Mouse (Mus musculus): ENCODE measurements around the gene Selenop.
"Not testable (repeated sequence)": the region's sequence is repeated elsewhere in the genome, so short reads cannot be mapped to it uniquely, and the experiment has no call there.

The Selenop gene

GRCm38 (mm10) chr15:3268247-3268646, at the start of gene Selenop:
Gene Selenop, plus strand, starts transcription at chr15:3268547.
- no peak for DNase-seq

- not testable (repeated sequence) for DNase-seq
These were observed 49.7 kb upstream of the Selenop start for GRCm38 (mm10) chr15:3218668-3219067.

DNA sequence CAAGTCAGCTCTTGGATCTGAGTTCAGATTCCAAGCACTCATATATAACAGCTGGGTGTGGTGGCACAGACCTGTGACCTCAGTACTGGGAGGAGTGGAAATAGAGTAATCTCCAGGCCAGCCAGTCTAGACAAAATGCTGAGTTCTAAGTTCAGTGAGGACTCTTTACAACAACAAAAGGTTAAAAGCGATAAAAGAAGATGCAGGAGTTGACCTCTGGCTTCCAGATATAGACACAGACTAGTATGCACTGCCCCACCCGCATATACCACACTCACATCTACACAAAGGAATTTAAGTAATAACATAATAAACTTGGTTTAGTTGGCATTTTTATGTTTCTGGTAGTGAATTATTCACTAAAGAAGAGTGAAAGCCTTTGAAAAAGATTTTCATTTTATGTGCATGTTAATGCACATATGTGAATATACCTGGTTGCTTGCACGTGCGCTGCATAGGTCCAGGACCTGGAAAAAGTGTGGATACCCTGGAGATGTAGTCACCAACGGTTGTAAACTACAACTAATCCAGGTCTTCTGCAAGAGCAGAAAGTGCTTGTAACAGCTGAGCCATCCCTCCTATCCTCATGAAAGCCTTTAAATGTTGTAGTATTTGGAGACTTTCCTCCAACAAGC, 45.4 kb upstream of the Selenop start:
- DNase-seq = no peak

GRCm38 (mm10) chr15:3226573-3226972, 41.8 kb upstream of the Selenop start:
- no peak for DNase-seq

- DNase-seq = no peak
These were observed 40.2 kb upstream of the Selenop start for GRCm38 (mm10) chr15:3228185-3228584.

DNA sequence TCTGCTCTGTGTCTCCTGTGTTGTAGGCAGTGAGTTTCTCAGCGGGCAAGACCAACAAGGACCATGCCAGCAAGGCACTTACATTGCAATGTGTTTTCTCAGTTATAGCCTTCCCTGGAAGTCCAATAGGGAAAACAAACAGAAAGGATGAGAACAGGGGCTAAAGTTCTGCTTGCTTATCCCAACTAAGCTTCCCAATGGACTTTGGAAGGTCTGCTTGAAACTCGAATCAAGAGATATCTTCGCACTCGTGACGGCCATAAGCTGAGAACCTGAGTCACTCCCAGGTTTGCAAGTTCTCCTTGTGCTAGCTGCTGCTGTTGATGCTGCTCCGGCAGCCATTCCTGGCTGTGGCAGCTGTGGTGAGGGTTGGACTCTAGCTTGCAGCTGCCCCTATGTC, 39.4 kb upstream of the Selenop start:
- no peak for DNase-seq

DNA sequence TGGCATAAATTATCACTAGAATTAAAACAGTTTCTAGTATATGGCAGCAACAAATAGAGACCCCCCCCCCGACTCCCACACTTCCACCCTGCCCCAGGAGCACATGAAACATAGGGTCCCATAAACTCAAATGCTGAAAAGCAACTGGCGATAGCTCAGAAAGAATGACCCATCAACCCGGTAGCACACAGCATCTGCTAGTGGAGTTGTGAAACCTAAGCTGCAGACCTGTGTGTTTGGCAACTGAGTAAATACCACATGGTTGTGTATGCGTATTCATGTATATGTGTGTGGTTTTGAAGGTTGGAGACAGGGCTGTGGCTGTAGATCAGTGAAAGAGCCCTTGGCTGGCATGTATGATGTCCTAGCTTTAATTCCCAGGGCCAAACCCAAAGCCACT, 37.3 kb upstream of the Selenop start:
- DNase-seq = no peak

DNA sequence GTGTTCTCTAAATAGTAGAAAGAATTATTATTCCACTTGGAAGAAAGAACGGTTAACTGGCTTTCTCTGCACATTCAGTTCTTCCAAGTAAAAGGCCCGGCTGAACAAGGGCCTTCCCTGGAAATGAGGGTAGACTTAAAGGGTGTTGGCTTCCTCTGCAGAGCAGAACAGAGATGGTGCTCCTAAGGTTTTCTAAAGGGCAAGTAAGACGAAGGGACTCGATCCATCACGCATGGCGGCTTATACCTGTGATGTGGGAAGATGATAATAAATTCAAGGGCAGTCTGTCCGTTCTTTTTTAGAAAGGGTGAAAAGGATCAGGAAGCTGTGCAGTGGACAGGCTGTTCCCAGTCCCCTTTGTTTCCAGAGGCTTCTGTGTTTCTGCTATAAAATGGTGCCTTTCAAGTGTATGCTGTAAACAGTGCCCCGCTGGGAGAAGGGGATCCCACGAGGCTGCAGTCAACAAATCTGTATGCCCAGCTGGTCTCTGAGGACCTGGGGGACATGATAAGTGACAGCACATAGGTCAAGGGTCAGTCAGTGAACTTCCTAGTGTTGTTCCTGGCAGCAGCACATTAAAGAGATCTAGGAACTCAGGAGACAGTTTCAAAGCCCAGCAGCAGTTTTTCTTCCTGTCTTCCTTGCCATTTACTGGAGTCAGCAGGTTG, 36.0 kb upstream of the Selenop start:
- DNase-seq = no peak

- no peak for DNase-seq
These were observed 34.4 kb upstream of the Selenop start for GRCm38 (mm10) chr15:3233837-3234551.

DNA sequence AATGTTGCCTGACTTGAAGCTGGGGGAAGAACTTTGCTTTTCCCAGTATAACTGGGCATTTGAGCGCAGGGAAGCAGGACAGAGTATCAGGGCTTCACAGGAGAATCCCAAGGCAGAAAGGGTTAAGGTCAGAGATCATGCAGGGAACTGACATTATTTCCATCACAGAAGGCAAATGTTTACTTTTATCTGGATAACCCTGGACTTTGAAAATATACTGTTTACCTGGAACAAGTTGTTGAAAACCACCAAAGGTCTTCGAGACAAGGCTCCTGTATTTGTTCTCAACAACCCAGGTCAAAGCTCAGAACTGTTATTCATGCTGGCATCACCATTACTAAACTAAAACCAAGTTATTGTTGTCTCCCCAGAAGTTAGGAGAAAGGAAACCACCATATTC, 32.0 kb upstream of the Selenop start:
- DNase-seq = no peak

DNA sequence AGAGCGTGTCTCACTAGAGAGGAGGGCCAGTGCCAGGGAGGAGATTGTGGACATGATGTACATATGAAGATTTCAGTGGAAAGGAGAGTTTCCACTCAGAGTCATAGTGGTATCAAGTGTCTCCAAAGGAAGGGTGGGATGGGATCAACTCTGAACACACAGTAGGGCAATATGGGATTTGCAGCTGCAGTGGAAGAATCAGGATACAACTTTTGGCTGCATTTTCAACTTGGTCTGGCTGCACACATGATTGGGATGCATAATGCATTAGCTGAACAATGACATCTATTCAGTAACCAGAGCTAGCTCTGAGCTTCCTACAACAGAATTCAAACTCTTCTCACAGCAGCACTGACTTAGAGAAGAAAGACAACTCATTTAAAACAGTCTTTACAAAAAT, 30.4 kb upstream of the Selenop start:
- DNase-seq = no peak

GRCm38 (mm10) chr15:3245036-3245435, 23.3 kb upstream of the Selenop start:
- not testable (repeated sequence) for DNase-seq

- no peak for DNase-seq
These were observed 17.7 kb upstream of the Selenop start for GRCm38 (mm10) chr15:3250620-3251019.

GRCm38 (mm10) chr15:3251031-3251717, 17.2 kb upstream of the Selenop start:
- DNase-seq = no peak

DNA sequence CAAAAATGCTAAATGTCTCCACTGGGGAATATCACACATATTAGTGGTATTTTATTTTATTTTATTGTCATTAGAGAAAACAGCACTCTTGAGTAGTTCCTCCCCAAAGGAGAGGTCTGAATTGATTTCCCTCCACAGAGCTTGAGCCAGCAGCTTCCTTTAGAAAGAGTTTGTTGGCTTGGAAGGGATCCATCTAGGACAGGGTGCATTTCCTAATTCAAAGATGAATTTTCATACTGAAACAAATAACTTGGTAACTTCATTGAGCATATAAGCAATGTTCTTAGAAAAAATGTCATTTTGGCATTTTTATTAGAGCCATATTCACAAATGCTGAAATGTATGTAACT, 16.7 kb upstream of the Selenop start:
- DNase-seq = no peak

DNA sequence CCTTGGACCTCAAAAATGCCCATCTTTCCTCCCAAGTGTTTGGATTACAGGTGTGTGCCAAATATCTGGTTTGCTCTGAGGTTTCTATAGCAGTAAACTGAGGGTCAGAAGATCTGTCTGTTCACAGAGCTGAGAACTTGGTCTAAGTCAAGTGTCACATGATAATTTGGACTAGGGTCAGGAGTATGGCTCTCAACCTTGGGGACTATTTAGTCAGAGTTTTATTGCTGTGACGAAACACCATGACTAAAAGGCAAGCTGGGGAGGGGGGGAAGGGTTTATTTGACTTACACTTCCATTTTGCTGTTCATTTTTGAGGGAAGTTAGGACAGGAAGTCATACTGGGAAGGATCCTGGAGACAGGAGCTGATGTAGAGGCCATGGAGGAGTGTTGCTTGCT, 9.3 kb upstream of the Selenop start:
- DNase-seq = no peak

DNA sequence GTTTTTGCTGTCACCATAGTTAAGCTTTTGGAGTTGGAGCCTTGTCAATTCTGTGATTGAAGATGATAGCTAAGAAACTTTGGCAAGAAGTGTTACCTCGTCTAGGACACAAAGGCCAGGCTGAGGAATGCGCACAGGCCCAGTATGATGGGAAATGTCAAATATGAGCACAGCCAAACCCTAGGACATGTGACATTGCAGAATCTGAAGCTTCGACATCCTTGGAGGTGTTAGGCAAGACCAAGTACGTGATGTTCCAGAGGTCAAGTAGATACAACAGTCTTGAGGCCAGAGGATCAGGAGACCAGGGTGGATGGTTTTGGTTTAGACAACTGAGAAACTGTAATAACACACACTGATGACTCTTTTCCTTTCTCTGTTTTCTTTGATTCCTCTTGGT, 8.0 kb upstream of the Selenop start:
- DNase-seq = no peak

GRCm38 (mm10) chr15:3262883-3263282, 5.5 kb upstream of the Selenop start:
- DNase-seq = no peak

- DNase-seq = no peak
These were observed 4.1 kb upstream of the Selenop start for GRCm38 (mm10) chr15:3264293-3264692.

GRCm38 (mm10) chr15:3264828-3265227, 3.5 kb upstream of the Selenop start:
- DNase-seq = no peak

DNA sequence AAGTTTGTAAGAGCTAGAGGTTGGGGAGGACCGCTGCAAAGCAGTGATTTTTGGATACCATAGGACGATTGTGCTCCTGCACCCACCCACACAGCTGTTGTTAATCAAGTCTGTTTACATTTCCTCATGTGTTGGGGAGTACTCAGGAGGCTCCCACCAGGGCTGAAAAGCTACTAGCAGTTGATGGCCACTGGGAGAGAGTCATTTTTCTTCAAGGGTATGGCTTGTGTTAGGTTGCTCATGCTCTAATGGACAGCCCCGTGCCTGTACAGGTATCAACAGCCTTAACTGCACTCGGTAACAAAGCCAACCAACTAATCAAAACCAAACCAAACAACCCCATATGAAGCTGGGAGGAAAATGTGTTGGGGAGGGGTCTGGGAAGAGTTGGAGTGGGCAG, 1.1 kb downstream of the Selenop start:
- no peak for DNase-seq

GRCm38 (mm10) chr15:3269996-3270645, 1.8 kb downstream of the Selenop start:
- no peak for DNase-seq

GRCm38 (mm10) chr15:3270646-3271077, 2.3 kb downstream of the Selenop start:
- peak; percentile 12 for DNase-seq

Data from cerebellum, adult 8-10 months (tissue).